Comparison of ENCODE assay signal across 22 mouse cellular contexts in the genomic region with DNA sequence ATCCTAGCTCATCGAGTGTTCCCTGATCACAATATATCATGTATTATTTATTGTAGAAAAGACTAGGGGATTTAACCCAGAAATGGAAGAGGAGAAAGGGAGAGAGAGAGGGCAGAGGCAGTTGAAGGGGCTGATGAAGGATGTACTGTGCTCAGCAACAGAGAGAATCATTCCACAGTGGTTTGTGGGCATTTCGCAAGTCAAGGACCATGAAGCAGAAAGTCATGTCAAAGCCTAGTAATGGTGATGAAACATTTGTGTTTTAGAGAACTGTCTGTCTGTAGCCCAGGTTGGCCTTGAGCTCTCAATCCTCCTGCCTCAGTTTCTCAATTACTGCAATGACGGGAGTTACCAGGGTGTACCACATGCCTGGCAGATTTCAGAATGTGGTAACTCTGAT. TPM values are rescaled to one million over a fixed set of nuclear protein-coding genes. Genes with fewer than 3 reads are reported as not detected.
DNase-seq lines count a peak whose midpoint lies in the region; ATAC-seq and TF ChIP-seq lines count a peak whose summit lies in the region.
"Had no signal": no experiment of that assay in that cellular context is flagged by ENCODE, and none has a peak within 500 bp of the region (broad histone marks: within the 10 kb centered on the region; RNA-seq: fewer than 3 reads in every experiment).

No protein-coding gene starts in this region.

- WGBS in lung, adult 2 months, result 89% methylated on average over 3 of the region's 3 CpGs

- H3K4me1 ChIP-seq in lung, adult 2 months (ENCODE audit: control insufficient read depth, insufficient read depth, low read length), result no peaks in the 10 kb centered on the region
- H3K4me1 ChIP-seq: embryonic facial prominence, embryonic 10.5 days; embryonic facial prominence, embryonic 12.5 days; forebrain, embryonic 13.5 days; forebrain, embryonic 15.5 days had no signal

- no peak overlapping the region for H3K4me3 ChIP-seq in lung, adult 2 months (replicated peaks; ENCODE audit: extremely low read depth, low read depth, low read length)
- H3K4me3 ChIP-seq: embryonic facial prominence, embryonic 10.5 days; embryonic facial prominence, embryonic 12.5 days; forebrain, embryonic 13.5 days; forebrain, embryonic 15.5 days had no signal

- TF ChIP-seq CTCF in lung, adult 2 months (IDR thresholded peaks at IDR 0.05; ENCODE audit: insufficient read depth, low read length), result no peak

- TF ChIP-seq POLR2A in lung, adult 2 months (IDR thresholded peaks at IDR 0.05; ENCODE audit: borderline replicate concordance, extremely low read depth, low read depth, low read length), result no peak

- peak; percentile 7 for DNase-seq in lung, postnatal 36 days
- no peak for DNase-seq in lung, adult 2 months
- DNase-seq in right cerebral cortex, postnatal 14 days, result no peak
- DNase-seq in cerebellum, postnatal 4 days (ENCODE audit: low spot score in 2 of 2), result no peak
- DNase-seq: adrenal gland, adult 8-10 months; adrenal gland, postnatal 14 days; adrenal gland, postnatal 36 days; B cell, adult 2 months; cerebellum, adult 11-12 months; cerebellum, adult 2 months; cerebellum, adult 9-10 months; cerebellum, postnatal 10 days; cerebellum, postnatal 25 days; forebrain, postnatal 0 days had no signal

- ATAC-seq in granulocyte monocyte progenitor cell, adult 5-6 weeks (replicated peaks; ENCODE audit: poor library complexity, severe bottlenecking), result peak; percentile 78
- ATAC-seq: activated CD4-positive, CD25-positive, alpha-beta regulatory T cell, adult 4 months; CD4-positive, CD25-positive, alpha-beta regulatory T cell, adult 4 months; forebrain, embryonic 13.5 days; forebrain, embryonic 15.5 days; forebrain, postnatal 0 days; Patski had no signal

RNA-seq across cellular contexts. Expression of gene Elovl6, which starts 50.9 kb away (rescaled TPM):
- 11.3 and 25.1 TPM in 2 replicates for polyA plus RNA-seq in lung, adult 2 months (2012; rRNA removed)
- total RNA-seq in granulocyte monocyte progenitor cell, adult 5-6 weeks (2014; fragmentation: Nextera tagmentation), result 24.6 and 31.6 TPM in 2 replicates
- 10.9 and 13.2 TPM in 2 replicates for total RNA-seq in granulocyte monocyte progenitor cell, adult 5-6 weeks (2017)
